Mouse (Mus musculus) thymus, adult 18-20 months (tissue): Measurements from ENCODE around the gene Vps54.
"Not testable (repeated sequence)": the region's sequence is repeated elsewhere in the genome, so short reads cannot be mapped to it uniquely, and the experiment has no call there.

Experiments used
- DNase-seq, 2 experiments: peaks; one replicate each; pipeline ENCODE4 v3.0.0; 2022; ENCODE audit warnings: mixed read lengths in 2 of 2

Vps54 gene

DNA sequence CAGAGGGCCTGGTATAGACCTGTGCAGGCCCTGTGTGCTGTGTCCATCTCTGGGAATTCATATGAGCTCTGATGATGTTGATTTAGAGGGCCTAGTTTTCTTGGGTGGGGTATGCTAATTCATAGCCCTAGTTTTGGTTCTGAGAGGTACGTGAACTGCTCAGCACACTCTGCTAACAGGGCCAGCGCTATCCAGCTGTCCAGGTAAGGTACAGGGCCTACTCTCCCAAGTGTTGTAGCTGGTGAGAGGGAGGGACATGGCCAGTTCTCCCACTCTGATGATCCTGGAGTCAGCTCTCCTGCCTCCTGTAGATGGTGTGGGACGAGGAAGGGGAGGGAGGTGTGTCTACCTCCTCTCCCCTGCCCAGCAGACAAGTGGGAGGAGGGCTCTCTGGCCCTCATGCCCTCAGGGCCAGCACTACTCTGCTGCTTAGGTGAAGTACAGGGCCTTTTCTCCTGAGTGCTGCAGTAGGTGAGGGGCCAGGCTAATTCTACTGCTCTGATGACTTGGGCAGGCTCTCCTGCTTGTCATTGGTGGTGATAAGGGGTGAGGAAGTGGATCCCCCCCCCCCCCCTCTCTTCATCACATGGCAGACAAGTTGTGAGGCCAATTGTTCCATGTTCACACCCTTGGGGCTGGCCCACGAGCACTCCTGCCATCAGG, 8.3 kb downstream of the Vps54 start:
- DNase-seq: no peak

DNA sequence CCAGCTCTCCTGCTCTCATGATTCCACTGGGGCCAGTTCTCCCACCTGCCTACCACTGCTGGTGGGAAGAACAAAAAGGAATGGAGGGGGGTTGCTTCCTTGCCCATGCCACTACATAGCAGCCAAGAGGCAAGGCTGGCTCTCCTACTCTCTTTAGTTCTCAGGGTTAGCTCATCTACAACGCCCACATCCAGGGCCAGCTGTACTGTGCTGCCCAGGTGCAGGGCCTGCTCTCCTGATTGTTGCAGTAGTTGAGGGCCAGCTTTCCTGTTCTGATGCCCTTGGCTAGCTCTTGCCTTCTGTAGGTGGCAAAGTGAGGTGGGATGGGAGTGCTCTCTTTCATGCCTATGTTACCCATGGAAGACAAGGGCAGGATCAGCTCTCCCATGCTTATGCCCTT, 8.9 kb downstream of the Vps54 start:
- DNase-seq: no peak

DNA sequence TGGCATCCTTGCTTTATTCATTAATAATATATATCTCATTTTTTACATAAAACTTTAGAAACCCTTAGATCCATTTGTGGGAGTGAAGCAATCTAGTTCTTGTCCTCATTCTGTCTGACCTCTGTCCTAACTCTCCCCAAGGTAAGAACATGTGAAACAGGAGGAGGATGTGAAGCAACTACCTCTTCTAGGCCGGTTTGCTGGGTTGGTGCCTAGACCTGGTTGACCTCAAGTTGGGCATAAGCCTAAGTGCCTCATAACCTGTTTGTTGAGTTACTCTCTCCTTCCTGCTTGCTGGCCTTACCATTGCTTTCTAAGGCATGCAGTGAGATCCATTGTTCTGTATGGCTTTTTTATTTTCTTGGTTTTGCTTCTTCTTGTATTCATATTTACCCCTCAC, 11.3 kb downstream of the Vps54 start:
- no peak for DNase-seq

DNA sequence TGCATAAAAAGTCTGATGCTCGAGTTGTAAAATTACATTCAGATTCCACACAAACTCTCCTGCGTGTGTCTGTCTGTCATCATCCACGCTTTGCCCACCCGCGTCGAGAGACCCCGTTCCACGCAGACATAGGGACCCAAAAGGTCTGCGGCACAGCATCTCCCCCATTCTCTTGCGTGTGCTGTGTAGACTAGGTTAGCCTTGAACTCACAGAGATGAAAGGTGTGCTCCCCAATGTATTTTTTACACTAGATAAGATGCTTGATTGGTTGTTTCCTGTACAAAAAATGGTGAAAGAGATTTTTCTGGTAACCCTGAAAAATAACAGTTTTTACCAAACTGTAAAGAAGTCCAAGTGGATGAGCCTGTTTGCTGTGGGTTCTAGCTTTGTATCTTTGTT, 19.5 kb downstream of the Vps54 start:
- DNase-seq: not testable (repeated sequence)

DNA sequence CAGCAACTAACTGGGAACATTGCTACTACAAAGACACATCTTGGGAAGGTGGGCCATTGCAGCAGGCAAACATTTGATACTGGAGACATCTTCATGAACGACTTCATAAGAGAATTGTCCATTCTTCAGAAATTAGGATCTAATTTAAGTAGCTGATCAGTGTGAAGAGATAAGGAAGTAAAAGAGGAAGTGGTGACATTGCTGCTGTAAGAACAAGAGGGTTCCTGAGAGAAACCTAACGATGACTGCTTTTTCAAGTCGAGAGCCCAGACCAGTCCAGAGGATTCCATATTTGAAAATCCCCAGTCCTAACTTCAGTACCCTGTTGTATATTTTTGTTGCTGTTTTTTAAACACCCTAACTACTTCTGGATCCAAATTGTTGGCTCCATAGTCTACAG, 26.3 kb downstream of the Vps54 start:
- DNase-seq: no peak

DNA sequence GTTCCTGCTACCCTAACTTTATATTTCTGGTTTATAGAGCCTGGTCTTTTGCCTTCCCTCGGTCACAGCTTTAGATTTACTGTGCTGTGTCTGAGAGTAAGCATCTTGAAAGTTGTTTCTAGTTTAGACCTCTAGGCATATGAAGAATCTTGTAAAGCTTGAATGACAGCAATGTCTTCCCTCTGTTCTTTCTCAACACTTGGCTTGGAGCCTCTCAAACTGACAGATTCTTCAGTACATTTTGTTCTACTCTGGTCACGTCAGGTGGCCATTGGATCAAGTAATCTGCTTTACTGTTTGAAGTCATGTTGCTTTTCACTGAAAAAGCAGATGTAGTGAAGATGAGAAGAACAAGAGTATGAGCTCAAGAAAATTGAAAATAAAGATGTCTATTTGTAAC, 37.1 kb downstream of the Vps54 start:
- DNase-seq: no peak

DNA sequence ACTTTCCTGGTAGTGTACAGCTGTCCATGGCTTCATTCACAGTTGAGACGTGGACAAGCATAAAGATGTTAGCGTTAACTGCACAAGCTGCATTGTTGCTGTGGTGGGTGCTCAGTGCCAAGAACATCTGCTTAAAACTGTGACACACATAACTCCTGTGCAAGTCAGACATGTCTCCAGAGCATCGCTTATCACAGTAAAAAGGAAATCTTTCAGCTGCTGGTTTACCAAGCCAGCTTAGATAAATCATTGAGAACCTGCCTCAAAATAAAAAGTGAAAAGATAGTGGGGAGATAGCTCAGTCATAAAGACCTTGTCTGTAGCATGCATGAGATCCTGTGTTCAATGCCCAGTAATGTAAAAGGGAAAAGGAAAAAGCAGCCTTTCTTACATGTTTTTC, 47.3 kb downstream of the Vps54 start:
- no peak for DNase-seq

DNA sequence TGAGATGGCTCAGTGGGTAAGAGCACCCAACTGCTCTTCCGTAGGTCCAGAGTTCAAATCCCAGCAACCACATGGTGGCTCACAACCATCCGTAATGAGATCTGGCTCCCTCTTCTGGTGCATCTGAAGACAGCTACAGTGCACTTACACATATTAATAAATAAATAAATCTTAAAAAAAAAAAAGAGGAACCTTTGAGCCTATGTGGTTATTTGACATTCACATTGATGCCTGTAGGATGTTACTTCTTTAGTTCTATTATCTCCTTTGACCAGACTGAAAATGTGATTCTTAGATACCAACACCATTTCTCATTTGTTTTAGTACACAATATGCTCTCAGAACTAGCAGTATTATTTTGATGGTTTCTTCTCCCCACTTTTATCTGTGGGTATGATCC, 49.1 kb downstream of the Vps54 start:
- DNase-seq: not testable (repeated sequence)

DNA sequence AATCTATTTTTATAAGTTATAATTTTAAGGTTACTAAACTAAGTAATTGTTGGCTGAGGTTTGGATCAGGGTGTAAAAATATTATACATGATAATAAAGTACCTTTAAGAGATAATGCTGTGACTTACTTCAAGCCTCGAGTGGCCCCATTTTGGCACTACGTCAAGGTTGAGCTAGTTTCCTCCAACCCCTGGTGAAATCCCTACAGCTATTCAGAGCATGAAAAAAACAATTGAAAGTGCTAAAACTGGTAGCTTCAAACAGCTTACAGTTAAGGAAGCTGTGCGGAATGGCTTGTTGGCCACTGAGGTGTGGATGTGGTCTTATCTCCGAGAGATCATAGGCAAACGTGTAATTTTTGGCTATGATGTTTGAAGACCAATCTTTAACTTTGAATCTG, 56.4 kb downstream of the Vps54 start:
- no peak for DNase-seq

DNA sequence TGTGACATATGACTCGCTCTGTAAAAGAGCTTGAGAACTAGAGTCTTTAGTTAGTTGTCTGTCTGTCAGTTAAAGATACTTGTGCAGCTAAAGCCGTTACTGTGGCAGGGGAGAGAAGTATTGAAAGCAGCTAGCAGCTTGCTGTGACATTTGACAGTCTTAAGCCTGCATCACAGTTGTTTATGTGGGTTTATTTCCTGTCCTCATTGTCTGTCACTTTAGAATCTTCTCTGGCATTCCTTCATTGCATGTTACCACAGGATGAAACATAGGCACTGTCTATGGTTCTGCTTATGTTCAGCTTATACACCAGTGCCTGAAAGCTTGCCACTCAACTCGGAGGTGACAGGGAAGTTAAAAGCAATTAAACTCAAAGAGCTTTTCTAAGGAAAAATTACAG, 64.5 kb downstream of the Vps54 start:
- DNase-seq: no peak

DNA sequence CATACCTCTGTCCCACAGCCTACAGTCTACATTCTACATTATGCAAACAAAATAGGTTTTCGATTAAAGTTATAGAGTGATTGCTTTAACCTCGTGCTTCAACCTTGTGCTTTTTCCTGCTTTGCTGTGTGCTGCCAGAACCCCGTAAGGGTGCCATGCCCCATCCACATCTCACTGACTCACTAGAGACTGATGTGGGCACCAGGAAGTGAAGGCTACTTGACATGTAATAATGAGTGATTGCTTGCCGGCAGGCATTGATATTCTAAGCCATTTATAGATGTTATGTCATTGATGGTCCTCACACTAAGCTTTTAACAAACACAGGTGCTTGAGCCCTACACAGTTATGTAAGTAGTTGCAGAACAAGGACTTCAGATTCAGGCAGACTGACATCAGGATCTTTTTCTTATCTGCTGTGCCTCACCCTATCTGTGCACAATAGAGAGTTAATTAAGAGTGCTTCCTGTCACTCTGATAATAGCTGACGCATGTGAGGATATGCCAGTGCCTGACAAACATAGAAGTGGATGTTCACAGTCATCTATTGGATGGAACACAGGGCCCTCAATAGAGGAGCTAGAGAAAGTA, 68.1 kb downstream of the Vps54 start:
- DNase-seq: no peak

DNA sequence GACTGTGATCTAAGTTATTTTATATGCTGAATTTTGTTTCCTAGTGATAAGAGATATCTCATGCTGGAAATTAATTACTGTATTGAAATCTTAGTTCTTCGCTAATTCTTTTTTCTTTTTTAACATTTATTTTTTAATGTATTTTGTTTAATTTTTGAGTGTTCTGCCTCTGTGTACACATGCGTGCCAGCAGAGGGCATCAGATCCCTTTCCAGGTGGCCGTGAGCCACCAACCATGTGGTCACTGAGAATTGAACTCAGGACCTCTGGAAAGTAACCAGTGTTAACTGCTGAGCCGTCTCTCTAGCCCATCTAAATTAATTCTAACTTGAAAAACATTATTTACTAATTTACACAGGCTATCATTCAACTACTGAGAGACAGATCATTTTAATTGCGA, 69.0 kb downstream of the Vps54 start:
- no peak for DNase-seq

DNA sequence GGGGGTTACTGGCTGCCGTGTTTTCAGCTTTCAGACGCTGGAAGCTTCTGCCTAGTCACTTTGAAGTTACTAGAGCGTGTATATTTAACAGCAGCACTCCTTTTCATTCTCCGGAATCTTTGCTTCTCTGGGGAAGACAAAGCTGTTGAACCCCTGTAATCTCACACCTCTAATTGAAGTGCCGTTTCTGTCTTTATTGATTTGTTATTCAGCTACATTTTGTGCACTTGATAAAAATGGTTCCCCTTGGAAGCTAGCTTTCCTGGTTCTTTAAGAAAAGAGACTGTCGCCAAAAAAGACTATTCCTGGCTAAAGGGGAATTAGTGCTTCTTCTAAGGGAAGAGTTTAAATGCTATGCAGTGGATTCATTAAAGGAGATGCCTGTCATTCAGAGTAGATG, 70.4 kb downstream of the Vps54 start:
- no peak for DNase-seq

DNA sequence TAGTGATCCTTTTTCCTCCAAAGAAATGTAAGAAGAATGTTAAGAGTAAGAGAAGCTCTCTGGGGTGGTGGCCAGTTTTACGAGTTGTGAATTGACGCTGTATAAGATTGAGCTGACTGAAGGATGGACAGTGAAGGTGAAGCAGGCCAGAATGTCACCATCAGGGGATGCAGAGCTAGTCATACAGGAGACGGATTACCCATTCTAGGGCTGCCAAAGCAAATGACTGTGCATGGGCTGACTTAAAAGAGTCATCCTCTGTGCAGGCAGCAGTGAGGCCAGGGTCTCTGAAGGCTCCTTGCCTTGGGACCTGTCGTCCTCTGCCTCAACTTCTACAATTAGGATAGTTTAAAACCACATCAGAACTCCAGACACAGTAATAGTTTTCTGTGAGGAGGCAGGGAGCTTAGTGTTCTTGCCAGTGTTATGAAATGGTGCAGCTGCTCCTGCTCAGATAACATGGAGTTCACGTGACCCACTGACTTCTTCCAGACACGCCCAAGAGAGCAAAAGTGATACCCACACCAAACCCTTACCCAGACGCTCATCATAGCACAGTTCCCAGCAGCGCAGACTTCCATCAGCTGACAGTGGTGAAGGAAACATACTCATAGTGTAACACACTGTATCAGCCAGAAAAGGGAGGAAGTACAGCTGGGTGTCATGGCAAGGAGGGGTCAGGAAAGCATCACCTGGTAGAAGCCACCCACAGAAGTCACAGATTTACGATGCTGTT, 75.0 kb downstream of the Vps54 start:
- DNase-seq: no peak

DNA sequence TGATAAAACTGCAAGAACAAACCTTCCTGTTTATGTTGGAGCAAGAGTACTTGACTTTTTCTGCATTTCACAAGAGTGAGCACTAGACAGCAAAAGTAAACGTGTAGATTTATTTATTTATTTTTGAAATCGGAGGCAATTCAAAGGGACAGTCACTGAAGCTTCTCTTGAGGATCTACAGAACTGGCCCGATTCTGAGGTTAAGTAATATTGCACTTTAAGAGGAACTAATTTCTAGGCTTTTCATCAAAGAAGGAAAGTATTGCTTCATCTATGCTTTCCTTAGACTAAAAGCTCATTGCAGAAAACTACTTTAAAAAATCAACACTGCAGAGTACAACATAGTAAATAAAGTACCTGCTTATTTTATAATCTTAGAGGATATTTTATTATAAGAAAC, 82.5 kb downstream of the Vps54 start:
- DNase-seq: no peak

DNA sequence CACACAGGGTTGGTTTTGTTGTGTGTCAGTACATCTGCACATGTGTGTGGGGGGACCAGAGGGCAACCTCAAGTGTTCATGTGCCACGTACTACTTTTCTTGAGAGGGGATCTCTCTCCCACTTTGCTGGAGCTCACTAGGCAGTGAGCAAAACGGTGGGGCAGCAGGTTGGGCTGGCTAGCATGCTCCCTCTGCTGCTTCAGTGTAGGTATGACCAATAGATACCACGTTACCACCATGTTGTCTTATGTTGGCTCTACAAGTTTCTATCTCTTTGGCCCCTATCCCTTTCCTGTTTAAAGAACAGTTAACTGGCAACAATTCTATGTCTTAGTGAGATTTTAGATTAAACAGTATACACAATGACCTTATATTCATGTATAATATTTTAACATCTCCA, 83.3 kb downstream of the Vps54 start:
- no peak for DNase-seq

DNA sequence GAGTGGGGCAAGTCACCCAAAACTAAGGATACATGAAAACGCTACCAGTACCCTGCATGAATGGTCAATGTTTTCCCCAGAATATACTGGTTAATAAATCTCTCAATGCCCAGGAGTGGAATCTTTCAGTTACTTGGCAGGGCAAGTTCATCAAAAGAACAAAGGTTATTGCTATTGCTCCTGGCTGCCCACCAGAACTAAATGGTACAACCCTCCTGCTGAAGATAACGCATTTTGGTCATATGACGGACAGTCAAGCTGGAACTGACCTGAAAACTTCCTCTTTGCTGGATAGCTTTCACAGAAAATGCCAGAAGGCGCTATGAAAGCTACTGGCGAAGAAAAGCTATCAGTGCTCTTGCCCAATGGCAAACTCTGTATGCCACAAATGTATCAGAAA, 86.7 kb downstream of the Vps54 start:
- no peak for DNase-seq

DNA sequence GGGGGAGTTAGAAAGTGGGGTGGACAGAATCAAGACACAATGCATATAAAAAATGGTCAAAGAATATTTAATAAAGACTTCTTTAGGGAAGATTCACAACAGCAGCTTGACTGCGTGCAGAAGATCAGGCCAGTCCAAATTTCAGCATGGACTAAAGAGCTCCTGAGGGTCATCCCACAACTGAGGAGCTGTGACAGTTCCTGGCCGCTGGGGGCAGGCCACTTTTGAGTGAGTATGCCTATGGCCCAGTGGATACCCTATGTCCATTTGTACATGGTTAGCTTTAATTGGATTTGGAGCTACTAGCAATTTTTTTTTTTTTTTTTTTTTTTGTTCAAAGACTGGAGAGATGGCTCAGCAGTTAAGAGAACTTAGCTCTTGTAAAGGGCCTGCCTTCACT, 87.7 kb downstream of the Vps54 start:
- no peak for DNase-seq

DNA sequence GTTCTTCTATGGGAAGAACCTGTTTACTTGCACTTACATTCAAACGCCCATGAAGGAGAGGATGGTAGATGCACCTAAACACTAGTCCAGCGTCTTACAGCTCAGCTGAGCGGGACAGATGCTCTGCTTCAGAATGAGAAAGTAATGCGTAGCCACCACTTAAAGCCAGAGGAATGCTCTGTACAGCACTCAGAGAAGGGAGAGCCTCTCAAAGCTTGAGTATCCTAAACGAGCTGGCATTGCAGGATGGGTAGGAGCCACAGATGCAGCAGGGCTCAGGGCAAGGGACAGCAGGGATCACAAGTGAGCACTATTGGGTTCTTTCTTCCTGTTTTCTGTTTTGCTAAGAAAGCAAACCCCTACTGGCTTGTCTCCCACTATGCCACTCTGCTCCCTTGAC, 88.4 kb downstream of the Vps54 start:
- no peak for DNase-seq

DNA sequence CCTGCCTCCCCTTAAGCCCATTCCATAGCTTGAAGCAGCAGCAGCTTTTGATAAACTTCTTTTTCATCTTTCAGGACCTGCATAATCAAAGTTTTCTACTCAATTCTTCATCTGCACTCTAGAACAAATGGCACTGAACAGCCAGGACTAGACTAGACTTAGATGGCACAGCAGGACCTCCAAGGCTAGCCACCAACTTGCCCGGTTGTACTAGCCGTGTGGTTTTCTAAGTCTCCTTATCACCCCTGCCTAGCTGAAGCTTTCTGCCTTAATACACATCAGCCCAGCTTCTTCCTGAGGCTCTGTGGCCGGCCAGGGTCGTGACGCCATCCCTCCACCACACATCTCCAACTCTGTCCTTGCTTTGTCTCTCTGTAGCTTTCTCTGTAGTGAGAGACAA, 89.1 kb downstream of the Vps54 start:
- no peak for DNase-seq

DNA sequence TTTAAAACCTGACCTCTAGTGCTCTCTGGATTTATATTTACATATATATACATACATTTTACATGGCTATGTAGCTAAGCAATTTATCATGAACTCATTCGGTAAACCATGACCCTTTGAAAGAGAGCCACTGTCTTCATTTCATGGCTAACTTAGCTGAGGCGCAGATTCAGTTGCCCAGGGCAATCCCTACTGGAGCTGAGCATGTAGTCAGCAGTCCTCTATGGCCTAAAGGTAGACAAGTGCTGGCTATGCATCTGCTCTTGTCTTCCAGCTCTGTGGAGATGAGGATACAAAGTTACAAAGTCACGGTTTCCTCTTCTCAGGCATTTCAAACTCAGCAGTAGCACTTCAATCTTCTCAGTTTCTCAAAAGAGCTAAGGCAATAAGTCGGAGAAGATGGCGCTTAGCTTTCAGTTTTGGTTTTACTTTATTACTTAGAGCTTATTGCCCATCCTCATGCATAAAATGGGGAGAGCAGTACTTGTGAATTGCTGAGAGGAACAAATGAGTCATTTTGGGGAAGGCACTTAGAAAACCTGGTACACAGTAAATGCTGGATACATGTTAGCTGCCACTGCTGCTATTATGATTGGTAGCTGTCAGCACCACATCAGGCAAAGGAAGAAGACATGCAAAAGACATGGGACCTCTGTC, 93.7 kb downstream of the Vps54 start:
- no peak for DNase-seq

DNA sequence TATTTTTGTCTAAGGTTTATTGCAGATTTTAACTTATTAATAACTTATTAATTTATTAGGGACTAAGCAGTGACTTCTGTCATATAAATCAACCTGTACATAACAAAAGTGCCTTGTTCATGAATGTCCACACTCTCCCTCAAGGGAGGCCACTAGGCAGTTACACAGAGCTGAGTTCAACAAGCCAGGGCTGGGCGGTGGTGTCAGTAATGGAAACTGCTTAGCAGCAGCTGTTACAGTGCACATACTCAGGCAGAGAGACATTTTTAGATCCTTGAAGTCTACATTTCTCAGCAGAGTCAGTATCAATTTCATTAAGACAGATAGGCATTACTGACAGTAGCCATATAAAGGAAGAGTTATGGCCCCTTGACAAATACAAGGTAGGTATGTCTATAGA, 98.8 kb downstream of the Vps54 start:
- DNase-seq: no peak

DNA sequence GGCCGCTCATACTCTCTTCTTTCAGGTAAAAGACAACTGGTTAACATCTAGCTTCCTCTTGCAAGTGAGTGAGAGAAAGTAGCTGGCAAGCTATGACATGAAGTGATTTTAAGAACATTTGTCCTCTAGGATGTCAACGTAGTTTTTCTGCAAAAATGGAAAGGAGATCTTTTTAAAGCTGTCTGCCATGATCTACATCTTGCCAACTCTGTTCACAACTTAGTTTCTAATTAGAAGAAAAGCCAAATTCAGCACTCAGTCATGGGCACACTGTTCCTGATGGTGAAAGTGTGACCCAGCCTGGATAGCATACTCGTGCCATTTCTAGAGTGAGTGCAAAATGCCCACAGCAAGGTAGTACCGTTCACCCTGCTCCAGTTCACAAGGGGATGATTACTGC, 100.0 kb downstream of the Vps54 start:
- no peak for DNase-seq

DNA sequence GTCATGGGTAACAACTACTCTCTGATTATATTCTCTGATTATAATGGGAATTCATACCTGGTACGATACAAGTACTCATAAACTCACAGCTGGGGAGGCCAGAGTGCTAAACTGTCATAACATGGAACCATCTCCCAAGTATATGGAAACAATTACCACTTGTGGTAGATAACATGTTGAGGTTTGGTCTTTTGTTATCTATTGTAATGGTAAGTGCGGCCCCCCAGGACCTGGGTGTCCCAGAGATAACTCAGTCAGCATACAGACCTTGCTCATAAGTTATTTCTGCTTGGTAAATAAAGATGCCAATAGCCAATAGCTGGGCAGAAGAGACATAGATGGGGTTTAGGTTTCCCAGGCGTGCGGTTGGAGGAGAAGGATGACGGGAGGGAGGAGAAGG, 104.4 kb downstream of the Vps54 start:
- DNase-seq: no peak
